Mouse (Mus musculus) heart, adult 2 months (tissue): ENCODE measurements at regions not wholly inside any gene's neighbourhood (a gene's known extent, or its start where the extent isn't known, plus 50 kb on each side); places are given as distances from the start of the nearest gene placed in this dataset.

ENCODE experiments used
- EP300 ChIP-seq: fragments of 200-500 bp; IDR thresholded peaks from 2 replicates; pipeline ENCODE4 v1.6.1; 2011; ENCODE audit warnings: low read depth, low read length, control low read depth; ENCODE audit not compliant: insufficient read depth
- POLR2A ChIP-seq: fragments of 200-500 bp; IDR thresholded peaks from 2 replicates; pipeline ENCODE4 v1.6.1; 2011; ENCODE audit warnings: mild to moderate bottlenecking, low read depth, low read length, control low read depth; ENCODE audit not compliant: insufficient read depth

DNA sequence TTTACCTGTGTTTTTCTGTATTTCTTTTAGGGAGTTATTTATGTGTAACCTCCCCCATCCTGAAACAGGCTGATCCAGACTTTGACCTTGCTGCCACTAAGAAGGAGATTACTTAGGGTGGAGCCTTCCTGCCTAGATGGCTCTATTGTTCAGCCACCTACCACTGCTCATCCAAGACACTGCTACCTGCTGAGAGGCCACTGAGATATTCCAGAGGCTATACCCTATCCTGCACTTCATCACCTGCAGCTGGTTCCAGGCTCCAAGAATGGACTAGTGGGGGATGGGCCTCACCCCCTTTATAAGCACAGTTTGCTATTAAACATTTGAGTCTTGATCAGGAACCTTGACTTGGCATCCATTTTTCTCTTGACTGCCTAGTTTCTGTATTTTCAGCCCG, 1433.2 kb upstream of the Cdh6 start:
- TF ChIP-seq POLR2A (no peak), EP300 (no peak)
